Mouse (Mus musculus) spleen, adult 2 months (tissue): ENCODE measurements around the gene Anks6.

ENCODE experiments used
- CTCF ChIP-seq: fragments of 200-500 bp; IDR thresholded peaks from 2 replicates; pipeline ENCODE4 v1.5.1; 2011; ENCODE audit warnings: mild to moderate bottlenecking, inconsistent platforms; ENCODE audit not compliant: insufficient read depth, insufficient read length, insufficient replicate concordance; ENCODE audit errors: extremely low read depth
- POLR2A ChIP-seq: fragments of 200-500 bp; IDR thresholded peaks from 2 replicates; pipeline ENCODE4 v1.6.1; 2011; ENCODE audit warnings: low read depth, low read length, inconsistent platforms

DNA sequence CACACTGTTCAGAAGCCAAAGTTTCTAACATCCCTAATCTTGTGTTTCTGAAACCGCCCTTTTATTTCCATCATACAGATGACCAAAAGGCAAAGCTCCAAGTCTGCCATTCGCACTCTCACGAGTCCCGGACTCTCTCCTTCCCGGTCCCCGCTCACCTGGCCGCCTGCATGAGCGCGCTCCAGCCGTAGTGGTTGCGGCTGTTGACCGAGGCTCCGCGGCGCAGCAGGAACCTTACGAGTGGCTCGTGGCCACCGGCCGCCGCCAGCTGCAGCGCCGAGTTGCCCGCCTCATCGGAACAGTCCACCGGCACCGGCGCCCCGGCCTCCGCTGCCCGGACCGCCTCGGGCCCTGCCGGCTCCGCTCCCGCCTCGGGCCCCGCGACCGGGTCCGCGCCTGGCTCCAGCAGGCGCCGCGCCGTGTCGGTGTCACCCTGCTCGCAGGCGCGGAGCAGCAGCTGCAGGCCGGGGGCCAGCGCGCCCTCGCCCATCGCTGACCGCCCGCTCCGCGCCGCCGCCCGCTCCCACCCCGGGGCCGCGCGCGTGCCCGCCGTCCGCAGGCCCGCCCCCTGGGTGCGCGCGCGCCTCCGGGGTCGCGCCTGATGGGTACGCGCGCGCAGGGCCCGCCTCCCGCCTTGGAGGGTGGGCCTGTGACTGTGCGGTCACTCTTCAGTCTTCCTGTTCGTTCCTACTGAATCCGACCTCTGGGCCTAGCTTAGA lies at the start of gene Anks6:
- TF ChIP-seq CTCF (no peak), POLR2A (no peak)
